Mouse (Mus musculus) limb, embryonic 10.5 days (tissue): ENCODE data around the gene Kif26b. TPM values are rescaled to one million over a fixed set of nuclear protein-coding genes. Genes with fewer than 3 reads are reported as not detected.

Experiments used
- DNase-seq: peaks from one replicate; pipeline ENCODE4 v3.0.0-alpha.2; 2017; ENCODE audit warnings: low spot score
- H3K27ac ChIP-seq: fragments of 300-500 bp; sonication (generic); 2 replicates; pipeline ENCODE4 v1.5.1; 2016; ENCODE audit warnings: mild to moderate bottlenecking
- H3K27me3 ChIP-seq: fragments of 300-500 bp; sonication (generic); 2 replicates; pipeline ENCODE4 v1.6.1; 2016; ENCODE audit warnings: low read depth, mild to moderate bottlenecking; ENCODE audit not compliant: poor library complexity, severe bottlenecking
- H3K36me3 ChIP-seq: fragments of 300-500 bp; sonication (generic); 2 replicates; pipeline ENCODE4 v1.6.1; 2016; ENCODE audit warnings: mild to moderate bottlenecking, moderate library complexity
- H3K4me1 ChIP-seq: fragments of 300-500 bp; sonication (generic); 2 replicates; pipeline ENCODE4 v1.6.1; 2016
- H3K4me3 ChIP-seq: fragments of 300-500 bp; sonication (generic); 2 replicates; pipeline ENCODE4 v1.5.1; 2016; ENCODE audit warnings: mild to moderate bottlenecking, moderate library complexity
- H3K9me3 ChIP-seq: fragments of 300-500 bp; sonication (generic); replicated peaks from 2 replicates; pipeline ENCODE4 v1.6.1; 2016; ENCODE audit warnings: mild to moderate bottlenecking
- WGBS: fragments of 180-500 bp; shearing (Covaris S2); methylation state at CpG from one replicate; pipeline ENCODE4 v1.1.7; 2016; 5-methylcytosine and 5-hydroxymethylcytosine counted together
- polyA plus RNA-seq: library from polyadenylated mRNA; unstranded; fragments of >200 nt; fragmentation: Nextera tagmentation; extraction: Ambion mirVana; gene quantifications from 2 replicates; pipeline ENCODE4 v1.2.1, GENCODE M21; 2016

Kif26b gene
- polyA plus RNA-seq, 1 experiment from 2014 or later, result 24.8 TPM

DNA sequence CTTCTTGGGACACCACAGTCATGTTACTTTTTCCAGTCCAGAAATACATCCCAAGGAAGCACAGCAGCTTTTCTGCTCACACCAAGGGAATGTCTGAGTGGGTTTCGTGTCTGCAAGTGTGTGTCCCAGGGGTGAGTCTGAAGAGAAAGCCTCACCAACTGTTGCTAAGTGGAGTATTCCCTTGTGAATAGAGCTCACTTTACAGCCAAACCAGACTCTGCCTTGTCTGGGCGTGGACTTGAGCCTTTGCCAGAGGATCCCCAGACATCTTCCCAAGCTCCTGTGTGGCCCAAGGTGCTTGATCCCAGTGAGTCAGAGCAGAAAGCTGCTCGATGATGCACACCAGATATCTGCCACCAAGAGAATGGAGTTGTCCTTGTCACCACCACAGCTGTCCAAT is 48.0 kb downstream of the Kif26b start:
- H3K4me3 ChIP-seq, result no peak overlapping the region
- no peaks in the 10 kb centered on the region for H3K27me3 ChIP-seq
- DNase-seq, result no peak
- no peak overlapping the region for H3K27ac ChIP-seq
- peaks cover 38% of the 10 kb centered on the region for H3K4me1 ChIP-seq
- H3K9me3 ChIP-seq, result no peaks in the 10 kb centered on the region
- WGBS, result 88% methylated on average over 3 of the region's 3 CpGs
- H3K36me3 ChIP-seq, result peaks cover 74% of the 10 kb centered on the region

DNA sequence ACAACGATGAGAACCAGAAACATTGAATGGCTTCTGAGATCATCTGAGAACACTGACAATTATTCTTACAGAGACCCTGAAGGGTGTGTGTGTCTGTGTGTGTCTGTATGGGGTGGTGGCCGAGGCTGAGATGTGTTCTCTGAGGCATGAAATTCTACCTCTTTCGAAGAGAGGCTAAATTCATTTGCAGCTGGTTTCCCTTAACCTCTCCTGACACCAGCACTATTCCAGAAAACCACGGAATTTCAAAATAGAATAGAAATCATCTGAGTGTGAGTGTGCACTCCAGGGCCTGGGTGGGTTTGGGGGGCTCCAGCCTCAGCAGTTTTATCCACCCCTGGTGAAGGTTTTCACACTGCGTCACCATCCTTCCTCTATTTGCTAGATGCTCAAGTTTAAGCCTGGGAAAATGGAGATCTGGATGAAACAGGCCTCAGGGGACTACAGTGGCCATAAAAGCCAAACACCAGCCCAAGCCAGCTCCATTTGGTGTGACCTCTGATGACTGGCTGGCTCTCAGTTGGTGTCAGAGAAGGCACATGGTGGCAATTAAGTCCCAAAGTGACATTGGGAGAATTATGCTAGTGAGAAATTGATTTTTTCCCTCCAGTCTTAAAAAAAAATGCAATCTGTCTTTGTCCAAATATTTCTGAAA is 56.6 kb downstream of the Kif26b start:
- H3K9me3 ChIP-seq, result no peaks in the 10 kb centered on the region
- peaks cover 12% of the 10 kb centered on the region for H3K36me3 ChIP-seq
- H3K27me3 ChIP-seq, result no peaks in the 10 kb centered on the region
- 26% methylated on average over 5 of the region's 5 CpGs for WGBS
- DNase-seq, result no peak
- peaks cover 59% of the 10 kb centered on the region for H3K4me1 ChIP-seq
- peak overlapping the region; percentile 75 for H3K27ac ChIP-seq
- H3K4me3 ChIP-seq, result no peak overlapping the region

GRCm38 (mm10) chr1:178590229-178591171 is 61.6 kb downstream of the Kif26b start:
- Histone ChIP-seq H3K27me3 (no peaks in the 10 kb centered on the region), H3K36me3 (peaks cover 29% of the 10 kb centered on the region), H3K4me3 (0 out of 2 replicates have a peak overlapping the region, but pooled peaks have one; percentile 10), H3K9me3 (no peaks in the 10 kb centered on the region), H3K27ac (peak overlapping the region; percentile 78), H3K4me1 (peaks cover 55% of the 10 kb centered on the region)
- 59% methylated on average over 13 of the region's 13 CpGs for WGBS
- peak; percentile 53 for DNase-seq

DNA sequence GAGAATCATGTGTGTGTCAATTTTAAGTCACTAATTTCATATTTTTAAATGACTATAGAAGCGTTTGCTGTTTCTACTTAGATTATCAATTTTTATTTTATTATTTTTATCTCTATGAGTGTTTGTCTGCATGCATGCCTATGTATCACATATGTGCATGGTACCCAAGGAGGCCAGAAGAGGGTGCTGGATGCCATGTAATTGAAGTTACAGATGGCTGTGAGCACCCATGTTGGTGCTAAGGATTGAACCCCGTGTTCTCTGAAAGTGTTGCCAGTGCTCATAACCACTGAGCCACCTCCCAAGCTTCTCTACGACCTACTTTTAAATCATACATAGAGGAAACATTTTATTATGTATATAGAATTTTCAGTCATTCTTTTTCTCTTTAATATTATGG is 68.2 kb downstream of the Kif26b start:
- DNase-seq, result no peak
- Histone ChIP-seq H3K36me3 (peaks cover 49% of the 10 kb centered on the region), H3K27me3 (no peaks in the 10 kb centered on the region), H3K4me1 (peaks cover 29% of the 10 kb centered on the region), H3K4me3 (no peak overlapping the region), H3K27ac (no peak overlapping the region), H3K9me3 (no peaks in the 10 kb centered on the region)
- WGBS, result 93% methylated on average over 3 of the region's 3 CpGs

DNA sequence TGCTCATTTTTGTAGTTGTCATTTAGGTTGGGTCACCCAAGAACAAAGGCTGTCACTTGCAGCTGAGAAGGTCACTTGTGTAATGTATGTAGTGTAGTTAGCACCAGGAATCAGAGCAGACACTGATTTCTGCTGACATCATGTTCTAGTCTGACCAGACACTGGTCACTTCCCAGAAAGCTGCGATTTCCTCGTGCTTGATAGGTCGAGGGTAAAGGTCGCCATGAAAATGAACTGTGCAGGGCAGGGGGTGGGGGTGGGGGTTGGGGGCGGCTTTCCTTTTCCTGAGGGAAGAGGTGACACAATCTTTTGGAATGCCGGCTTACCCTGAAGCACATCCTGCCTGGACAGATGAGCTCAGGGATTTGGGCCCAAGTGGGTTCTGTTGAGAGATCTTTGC is 68.8 kb downstream of the Kif26b start:
- Histone ChIP-seq H3K36me3 (peaks cover 50% of the 10 kb centered on the region), H3K9me3 (no peaks in the 10 kb centered on the region), H3K4me1 (peaks cover 28% of the 10 kb centered on the region), H3K27ac (no peak overlapping the region), H3K4me3 (no peak overlapping the region), H3K27me3 (no peaks in the 10 kb centered on the region)
- DNase-seq, result no peak
- 61% methylated on average over 6 of the region's 6 CpGs for WGBS

DNA sequence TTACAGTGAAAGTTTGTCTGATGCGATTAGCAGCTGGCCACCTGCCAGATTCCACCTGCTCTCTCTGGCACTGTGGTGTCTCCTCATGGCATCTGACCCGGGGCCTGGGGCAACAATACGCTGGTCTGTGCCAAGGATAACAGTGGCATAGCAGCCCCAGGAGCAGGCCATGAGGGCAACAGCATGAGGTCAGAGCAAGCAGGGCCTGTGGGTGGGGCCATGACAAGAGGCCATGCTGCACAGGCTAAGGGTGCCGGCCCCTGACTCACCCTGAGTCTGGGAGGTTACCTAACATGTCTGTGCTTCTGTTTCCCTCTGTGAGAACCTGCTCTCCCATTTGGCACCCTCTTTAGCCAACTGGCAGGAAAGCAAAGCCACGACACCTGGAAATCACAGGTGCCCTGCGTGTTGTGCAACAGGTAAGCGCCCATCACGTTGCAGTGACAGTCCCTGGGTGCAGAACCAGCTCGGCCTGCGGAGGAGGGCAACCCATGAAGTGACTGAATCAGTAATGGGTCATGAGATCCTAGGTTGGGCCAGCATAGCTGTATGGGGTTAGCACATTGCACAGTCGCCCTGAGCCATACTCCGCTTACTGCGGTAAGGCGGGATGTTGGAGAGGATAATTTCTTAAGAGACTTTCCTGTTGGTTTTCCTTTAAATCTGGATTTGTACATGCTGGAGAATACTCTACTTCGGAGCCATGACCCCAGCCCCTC is 72.1 kb downstream of the Kif26b start:
- no peak overlapping the region for H3K27ac ChIP-seq
- H3K27me3 ChIP-seq, result no peaks in the 10 kb centered on the region
- no peak overlapping the region for H3K4me3 ChIP-seq
- DNase-seq, result no peak
- H3K36me3 ChIP-seq, result peaks cover 45% of the 10 kb centered on the region
- H3K9me3 ChIP-seq, result no peaks in the 10 kb centered on the region
- 80% methylated on average over 15 of the region's 15 CpGs for WGBS
- peaks cover 24% of the 10 kb centered on the region for H3K4me1 ChIP-seq

DNA sequence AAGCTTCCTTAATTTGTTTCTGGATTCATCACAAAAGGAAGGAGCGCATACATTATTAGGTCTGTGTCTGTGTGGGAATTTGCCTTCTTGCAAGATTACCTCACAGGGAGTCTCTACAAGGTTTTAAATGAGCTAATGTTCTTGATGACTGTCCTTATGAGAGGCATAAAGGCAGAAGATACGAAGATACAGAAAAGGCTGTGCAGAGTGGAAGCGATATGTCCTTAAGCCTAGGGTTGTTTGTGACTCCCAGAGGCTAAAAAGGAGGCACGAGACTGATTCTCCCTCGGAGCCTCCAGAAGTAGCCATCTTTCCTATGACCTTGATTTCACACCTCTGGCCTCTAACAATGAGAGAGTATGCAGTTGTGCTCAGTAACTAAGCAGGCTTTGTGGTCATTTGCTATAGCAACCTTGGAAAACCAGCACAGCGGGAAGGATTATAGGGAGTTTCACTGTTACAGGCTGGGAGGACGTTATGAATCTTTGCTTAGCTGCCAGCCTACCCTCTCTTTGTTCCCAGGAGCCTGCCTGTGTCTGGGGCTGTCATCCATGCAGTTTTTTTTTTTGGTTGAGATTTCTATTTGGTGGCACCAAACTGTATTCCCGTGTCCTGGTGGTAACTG is 80.3 kb downstream of the Kif26b start:
- no peaks in the 10 kb centered on the region for H3K9me3 ChIP-seq
- no peak for DNase-seq
- peaks cover 40% of the 10 kb centered on the region for H3K4me1 ChIP-seq
- H3K36me3 ChIP-seq, result peaks cover 6% of the 10 kb centered on the region
- no peak overlapping the region for H3K27ac ChIP-seq
- H3K27me3 ChIP-seq, result no peaks in the 10 kb centered on the region
- WGBS, result 78% methylated on average over 8 of the region's 8 CpGs
- no peak overlapping the region for H3K4me3 ChIP-seq

- 87% methylated on average over 15 of the region's 15 CpGs for WGBS
- no peak for DNase-seq
- Histone ChIP-seq H3K27me3 (no peaks in the 10 kb centered on the region), H3K9me3 (no peaks in the 10 kb centered on the region), H3K4me3 (no peak overlapping the region), H3K36me3 (0 out of 2 replicates have a peak, but pooled peaks cover 5% of the 10 kb centered on the region), H3K27ac (0 out of 2 replicates have a peak overlapping the region, but pooled peaks have one; percentile 5), H3K4me1 (peaks cover 40% of the 10 kb centered on the region)
Measured at GRCm38 (mm10) chr1:178611512-178611911, 82.6 kb downstream of the Kif26b start.

DNA sequence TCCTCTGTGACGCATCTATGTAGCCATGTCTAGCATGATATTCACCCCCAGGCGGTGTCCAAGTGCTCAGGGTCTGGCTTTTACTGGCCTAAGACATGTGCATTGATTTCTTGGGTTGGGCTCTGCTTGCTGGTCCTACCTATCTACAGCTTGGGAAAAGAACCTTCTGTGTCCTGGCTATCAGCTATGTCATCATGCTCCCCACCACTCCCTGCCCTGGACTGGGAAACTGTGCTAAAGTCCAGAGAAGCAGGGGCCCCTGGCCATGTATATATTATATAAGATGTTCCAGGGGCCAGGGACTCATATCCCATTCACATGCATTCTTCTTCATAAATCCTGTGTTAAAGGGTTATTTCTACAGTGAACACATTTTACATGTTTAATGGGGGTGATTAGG is 92.4 kb downstream of the Kif26b start:
- no peak for DNase-seq
- Histone ChIP-seq H3K36me3 (peaks cover 20% of the 10 kb centered on the region), H3K4me1 (peaks cover 39% of the 10 kb centered on the region), H3K27me3 (no peaks in the 10 kb centered on the region), H3K27ac (no peak overlapping the region), H3K9me3 (no peaks in the 10 kb centered on the region), H3K4me3 (no peak overlapping the region)
- 98% methylated on average over 2 of the region's 2 CpGs for WGBS

- Histone ChIP-seq H3K4me1 (peaks cover 30% of the 10 kb centered on the region), H3K9me3 (no peaks in the 10 kb centered on the region), H3K27me3 (no peaks in the 10 kb centered on the region), H3K27ac (peak overlapping the region; percentile 60; the same call in 1 of the 2 replicates), H3K36me3 (peaks cover 42% of the 10 kb centered on the region), H3K4me3 (no peak overlapping the region)
- DNase-seq, result no peak
- WGBS, result 62% methylated on average over 9 of the region's 9 CpGs
Measured at GRCm38 (mm10) chr1:178623889-178624288, 95.0 kb downstream of the Kif26b start.

DNA sequence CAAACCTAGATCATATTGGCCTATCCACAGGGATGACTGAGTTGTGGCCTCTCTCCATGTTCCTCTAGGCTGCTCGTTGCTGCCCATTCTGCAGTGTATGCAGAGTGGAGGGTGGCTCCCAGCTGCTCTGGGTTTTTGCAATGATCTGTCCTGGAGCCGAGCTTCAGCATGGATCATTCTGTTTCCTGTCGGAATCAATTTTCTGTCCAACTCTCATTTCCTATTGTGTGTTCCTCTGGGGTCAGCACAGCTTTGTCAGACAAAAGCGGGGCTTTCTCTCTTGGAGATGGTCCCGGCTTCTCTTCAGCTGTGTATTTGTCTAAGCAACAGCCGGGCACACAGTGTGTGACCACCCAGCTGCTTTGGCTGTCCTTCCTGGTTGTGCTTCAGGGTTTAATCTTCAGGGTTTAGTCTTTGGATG is 98.0 kb downstream of the Kif26b start:
- WGBS, result 80% methylated on average over 6 of the region's 6 CpGs

DNA sequence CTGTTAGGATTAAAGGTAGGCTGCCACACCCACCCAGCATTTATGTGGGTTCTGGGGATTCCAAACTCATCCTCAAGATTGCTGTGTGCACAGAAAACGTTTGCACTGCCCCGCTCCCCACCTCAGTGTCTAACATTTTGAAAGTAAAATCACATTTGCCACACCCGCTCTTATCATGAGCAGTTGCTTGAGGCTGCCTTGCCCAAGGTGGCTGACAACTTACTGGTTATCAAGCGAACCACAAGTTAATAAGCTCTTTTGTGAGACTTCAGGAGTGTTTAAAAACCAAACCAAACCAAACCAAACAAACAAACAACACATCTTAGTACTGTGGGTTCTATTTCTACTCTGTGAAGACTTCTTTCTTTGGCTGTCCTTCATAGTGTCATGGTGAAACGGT is 101.1 kb downstream of the Kif26b start:
- DNase-seq, result no peak
- peaks cover 31% of the 10 kb centered on the region for H3K4me1 ChIP-seq
- no peaks in the 10 kb centered on the region for H3K9me3 ChIP-seq
- 82% methylated on average over 5 of the region's 5 CpGs for whole genome bisulfite sequencing
- no peak overlapping the region for H3K27ac ChIP-seq
- no peak overlapping the region for H3K4me3 ChIP-seq
- H3K36me3 ChIP-seq, result peaks cover 45% of the 10 kb centered on the region
- no peaks in the 10 kb centered on the region for H3K27me3 ChIP-seq

More for the DNA sequence above, 98.0 kb downstream of the Kif26b start:
- DNase-seq, result no peak
- Histone ChIP-seq H3K27me3 (no peaks in the 10 kb centered on the region), H3K4me3 (no peak overlapping the region), H3K27ac (no peak overlapping the region), H3K36me3 (peaks cover 41% of the 10 kb centered on the region), H3K9me3 (no peaks in the 10 kb centered on the region), H3K4me1 (peaks cover 23% of the 10 kb centered on the region)
